Mouse (Mus musculus) heart, adult 2 months (tissue): Measurements from ENCODE around the gene Abca5. TPM values are rescaled to one million over a fixed set of nuclear protein-coding genes. Genes with fewer than 3 reads are reported as not detected.

Experiments used
- DNase-seq, 2 experiments: peaks; one replicate each; pipeline ENCODE4 v3.0.0; 2021
- H3K27ac ChIP-seq: fragments of 200-600 bp; 2 replicates; pipeline ENCODE4 v1.8.1; 2022
- H3K27me3 ChIP-seq: fragments of 200-500 bp; 2 replicates; pipeline ENCODE4 v1.6.1; 2012; ENCODE audit warnings: mild to moderate bottlenecking, low read length, inconsistent platforms, mixed read lengths; ENCODE audit not compliant: control insufficient read depth, insufficient read depth
- H3K36me3 ChIP-seq: fragments of 200-500 bp; 2 replicates; pipeline ENCODE4 v1.6.1; 2012; ENCODE audit warnings: low read length, inconsistent platforms; ENCODE audit not compliant: control insufficient read depth, insufficient read depth
- H3K4me1 ChIP-seq: fragments of 200-500 bp; 2 replicates; pipeline ENCODE4 v1.6.1; 2011; ENCODE audit warnings: low read length; ENCODE audit not compliant: control insufficient read depth, insufficient read depth
- H3K4me3 ChIP-seq: fragments of 200-600 bp; 2 replicates; pipeline ENCODE4 v1.8.1; 2022
- H3K79me2 ChIP-seq: fragments of 200-500 bp; replicated peaks from 2 replicates; pipeline ENCODE4 v1.6.1; 2012; ENCODE audit warnings: mild to moderate bottlenecking, inconsistent platforms, low read length, moderate library complexity, mixed read lengths; ENCODE audit not compliant: control insufficient read depth, insufficient read depth
- H3K9ac ChIP-seq: fragments of 200-500 bp; 2 replicates; pipeline ENCODE4 v1.6.1; 2012; ENCODE audit warnings: low read depth, mild to moderate bottlenecking, control low read depth, inconsistent platforms, low read length, mixed read lengths
- CTCF ChIP-seq: fragments of 200-600 bp; IDR thresholded peaks from 2 replicates; pipeline ENCODE4 v1.8.1; 2022; ENCODE audit warnings: antibody characterized with exemption, mild to moderate bottlenecking, moderate library complexity
- EP300 ChIP-seq: fragments of 200-500 bp; IDR thresholded peaks from 2 replicates; pipeline ENCODE4 v1.6.1; 2011; ENCODE audit warnings: low read depth, low read length, control low read depth; ENCODE audit not compliant: insufficient read depth
- POLR2A ChIP-seq: fragments of 200-500 bp; IDR thresholded peaks from 2 replicates; pipeline ENCODE4 v1.6.1; 2011; ENCODE audit warnings: mild to moderate bottlenecking, low read depth, low read length, control low read depth; ENCODE audit not compliant: insufficient read depth
- WGBS: fragments of 180-500 bp; shearing (Covaris S2); methylation state at CpG from one replicate; pipeline ENCODE4 v1.1.7; 2018; 5-methylcytosine and 5-hydroxymethylcytosine counted together
- intact Hi-C: fragments of 180-260 bp; cut with DNase I; formaldehyde crosslinking; loops from one replicate; pipeline ENCODE4 v1.15.1; 2025
- polyA plus RNA-seq: library from polyadenylated mRNA; depleted of rRNA; stranded (reverse); fragments of >200 nt; gene quantifications from 2 replicates; pipeline ENCODE4 v1.2.3, GENCODE M21; 2012
- total RNA-seq, 2 experiments: library from RNA; stranded (reverse); gene quantifications; 2 replicates each; pipeline ENCODE4 v1.2.3; 2021

The Abca5 gene
- total and polyA plus RNA-seq, 3 experiments, result 1.2 to 9.1 (median 6.7) TPM

- no peaks in the 10 kb centered on the region for H3K36me3 ChIP-seq
- no peaks in the 10 kb centered on the region for H3K79me2 ChIP-seq
- WGBS, result 76% methylated on average over 15 of the region's 15 CpGs
- no peak overlapping the region for H3K9ac ChIP-seq
- TF ChIP-seq EP300 (no peak), POLR2A (no peak), CTCF (no peak)
- no peak overlapping the region for H3K27ac ChIP-seq
- no peak for DNase-seq
- H3K4me3 ChIP-seq, result no peak overlapping the region
- intact Hi-C loops, result no loop called here
- H3K4me1 ChIP-seq, result no peaks in the 10 kb centered on the region
- no peaks in the 10 kb centered on the region for H3K27me3 ChIP-seq
These were observed 34.9 kb upstream of the Abca5 start for GRCm38 (mm10) chr11:110372266-110372954.

- Histone ChIP-seq H3K9ac (no peak overlapping the region), H3K79me2 (no peaks in the 10 kb centered on the region), H3K27ac (no peak overlapping the region), H3K4me1 (no peaks in the 10 kb centered on the region), H3K36me3 (no peaks in the 10 kb centered on the region), H3K27me3 (no peaks in the 10 kb centered on the region), H3K4me3 (no peak overlapping the region)
- intact Hi-C loops, result no loop called here
- 60% methylated on average over 8 of the region's 8 CpGs for WGBS
- DNase-seq, result no peak
- no peak for TF ChIP-seq POLR2A
- no peak for TF ChIP-seq CTCF
- no peak for TF ChIP-seq EP300
These were observed 34.3 kb upstream of the Abca5 start for GRCm38 (mm10) chr11:110371827-110372226.

GRCm38 (mm10) chr11:110369312-110370019, 31.9 kb upstream of the Abca5 start:
- Histone ChIP-seq H3K9ac (no peak overlapping the region), H3K4me3 (no peak overlapping the region), H3K4me1 (no peaks in the 10 kb centered on the region), H3K27ac (no peak overlapping the region), H3K79me2 (no peaks in the 10 kb centered on the region), H3K36me3 (no peaks in the 10 kb centered on the region), H3K27me3 (no peaks in the 10 kb centered on the region)
- no peak for DNase-seq
- WGBS, result 33% methylated on average over 15 of the region's 15 CpGs
- intact Hi-C loops, result no loop called here
- TF ChIP-seq POLR2A, result no peak
- TF ChIP-seq EP300, result no peak
- no peak for TF ChIP-seq CTCF

- Histone ChIP-seq H3K4me3 (no peak overlapping the region), H3K9ac (no peak overlapping the region), H3K79me2 (no peaks in the 10 kb centered on the region), H3K4me1 (no peaks in the 10 kb centered on the region), H3K27me3 (no peaks in the 10 kb centered on the region), H3K36me3 (no peaks in the 10 kb centered on the region), H3K27ac (no peak overlapping the region)
- intact Hi-C loops, result no loop called here
- no peak for DNase-seq
- TF ChIP-seq EP300 (no peak), CTCF (no peak), POLR2A (no peak)
- 93% methylated on average over 13 of the region's 13 CpGs for WGBS
These were observed 30.1 kb upstream of the Abca5 start for GRCm38 (mm10) chr11:110367638-110368037.

- no peak for DNase-seq
- H3K4me3 ChIP-seq, result no peak overlapping the region
- intact Hi-C loops, result no loop called here
- H3K9ac ChIP-seq, result no peak overlapping the region
- TF ChIP-seq CTCF, result peak; percentile 43
- TF ChIP-seq EP300, result no peak
- no peaks in the 10 kb centered on the region for H3K79me2 ChIP-seq
- no peaks in the 10 kb centered on the region for H3K27me3 ChIP-seq
- H3K36me3 ChIP-seq, result no peaks in the 10 kb centered on the region
- WGBS, result 78% methylated on average over 3 of the region's 3 CpGs
- H3K4me1 ChIP-seq, result no peaks in the 10 kb centered on the region
- no peak overlapping the region for H3K27ac ChIP-seq
These were observed 29.4 kb upstream of the Abca5 start for GRCm38 (mm10) chr11:110366902-110367301.

- no peaks in the 10 kb centered on the region for H3K27me3 ChIP-seq
- H3K4me1 ChIP-seq, result no peaks in the 10 kb centered on the region
- TF ChIP-seq POLR2A (no peak), EP300 (no peak), CTCF (peak; percentile 89)
- no peak overlapping the region for H3K27ac ChIP-seq
- H3K79me2 ChIP-seq, result no peaks in the 10 kb centered on the region
- peak; percentile 27 to 44 for DNase-seq
- no peak overlapping the region for H3K9ac ChIP-seq
- no peak overlapping the region for H3K4me3 ChIP-seq
- H3K36me3 ChIP-seq, result no peaks in the 10 kb centered on the region
- 82% methylated on average over 3 of the region's 3 CpGs for WGBS
- intact Hi-C loops, result loop anchor here (1.0 kb wide), 1 partner anchor 118 kb away; no protein-coding TSS in a partner anchor
These were observed 27.5 kb upstream of the Abca5 start for GRCm38 (mm10) chr11:110365016-110365415.
